Mouse (Mus musculus) stomach, embryonic 14.5 days (tissue): ENCODE measurements around the gene Atxn2. TPM values are rescaled to one million over a fixed set of nuclear protein-coding genes. Genes with fewer than 3 reads are reported as not detected.

Experiments used
- ATAC-seq: fragments of 200-750 bp; cut with Nextera tagmentation; 2 replicates; pipeline ENCODE4 v1.8.0; 2017; ENCODE audit warnings: low read depth, moderate TSS enrichment; ENCODE audit not compliant: insufficient number of reproducible peaks, insufficient read depth, low FRiP score
- H3K27ac ChIP-seq: fragments of 300-500 bp; sonication (generic); 2 replicates; pipeline ENCODE4 v1.5.1; 2014; ENCODE audit warnings: mild to moderate bottlenecking, low read length, moderate library complexity, mixed read lengths
- H3K27me3 ChIP-seq: fragments of 300-500 bp; sonication (generic); 2 replicates; pipeline ENCODE4 v1.6.1; 2014; ENCODE audit warnings: low read length, control low read depth, mixed read lengths; ENCODE audit not compliant: control insufficient read depth, insufficient read depth
- H3K36me3 ChIP-seq: fragments of 300-500 bp; sonication (generic); 2 replicates; pipeline ENCODE4 v1.6.1; 2014; ENCODE audit warnings: mild to moderate bottlenecking, control low read depth, low read length, moderate library complexity, mixed read lengths; ENCODE audit not compliant: control insufficient read depth, insufficient read depth
- H3K4me1 ChIP-seq: fragments of 300-500 bp; sonication (generic); 2 replicates; pipeline ENCODE4 v1.6.1; 2014; ENCODE audit warnings: low read length, control low read depth, mixed read lengths; ENCODE audit not compliant: control insufficient read depth, insufficient read depth
- H3K4me2 ChIP-seq: fragments of 300-500 bp; sonication (generic); replicated peaks from 2 replicates; pipeline ENCODE4 v1.6.1; 2014; ENCODE audit warnings: low read depth, low read length, control low read depth
- H3K4me3 ChIP-seq: fragments of 300-500 bp; sonication (generic); 2 replicates; pipeline ENCODE4 v1.5.1; 2014; ENCODE audit warnings: low read depth, low read length, control low read depth
- H3K9ac ChIP-seq: fragments of 300-500 bp; sonication (generic); replicated peaks from 2 replicates; pipeline ENCODE4 v1.6.1; 2014; ENCODE audit warnings: low read depth, mild to moderate bottlenecking, control low read depth, low read length, moderate library complexity, mixed read lengths
- H3K9me3 ChIP-seq: fragments of 300-500 bp; sonication (generic); 2 replicates; pipeline ENCODE4 v1.6.1; 2016; ENCODE audit warnings: low read depth, low read length, control low read depth; ENCODE audit not compliant: control insufficient read depth
- WGBS: fragments of 180-500 bp; shearing (Covaris S2); extraction: QIAGEN DNeasy Blood & Tissue Kit; methylation state at CpG from one replicate; pipeline ENCODE4 v1.1.7; 2014; 5-methylcytosine and 5-hydroxymethylcytosine counted together
- polyA plus RNA-seq: library from polyadenylated mRNA; unstranded; fragments of >200 nt; fragmentation: Nextera tagmentation; extraction: Ambion mirVana; gene quantifications from 2 replicates; pipeline ENCODE4 v1.2.1, GENCODE M21; 2014

Gene Atxn2
- polyA plus RNA-seq, 1 experiment from 2014 or later = 78.4 TPM

- Histone ChIP-seq H3K9ac (no peak overlapping the region), H3K4me1 (no peaks in the 10 kb centered on the region), H3K9me3 (no peaks in the 10 kb centered on the region), H3K36me3 (peaks cover 37% of the 10 kb centered on the region), H3K27ac (no peak overlapping the region), H3K4me3 (no peak overlapping the region), H3K4me2 (no peak overlapping the region), H3K27me3 (no peaks in the 10 kb centered on the region)
- 76% methylated on average over 7 of the region's 7 CpGs for whole genome bisulfite sequencing
- ATAC-seq = no peak
Observed at GRCm38 (mm10) chr5:121822786-121823505, 111.8 kb downstream of the Atxn2 start.

- ATAC-seq = no peak
- peaks cover 32% of the 10 kb centered on the region for H3K36me3 ChIP-seq
- WGBS = 100% methylated on average over 1 of the region's 1 CpGs
Observed at GRCm38 (mm10) chr5:121823668-121824067, 112.5 kb downstream of the Atxn2 start.

GRCm38 (mm10) chr5:121824121-121824520, 113.0 kb downstream of the Atxn2 start:
- no peaks in the 10 kb centered on the region for H3K27me3 ChIP-seq
- ATAC-seq = peak; percentile 38; the same call in 1 of the 2 replicates
- peaks cover 28% of the 10 kb centered on the region; the same call in 1 of the 2 replicates for H3K36me3 ChIP-seq
- H3K4me3 ChIP-seq = no peak overlapping the region
- 70% methylated on average over 4 of the region's 4 CpGs for WGBS
- H3K9me3 ChIP-seq = no peaks in the 10 kb centered on the region
- no peak overlapping the region for H3K4me2 ChIP-seq
- no peak overlapping the region for H3K9ac ChIP-seq
- no peak overlapping the region for H3K27ac ChIP-seq
- no peaks in the 10 kb centered on the region for H3K4me1 ChIP-seq

More at GRCm38 (mm10) chr5:121823668-121824067, 112.5 kb downstream of the Atxn2 start:
- Histone ChIP-seq H3K27me3 (no peaks in the 10 kb centered on the region), H3K9ac (no peak overlapping the region), H3K4me2 (no peak overlapping the region), H3K27ac (no peak overlapping the region), H3K4me3 (no peak overlapping the region), H3K4me1 (no peaks in the 10 kb centered on the region), H3K9me3 (no peaks in the 10 kb centered on the region)

GRCm38 (mm10) chr5:121825606-121826005, 114.5 kb downstream of the Atxn2 start:
- ATAC-seq = no peak
- WGBS = 90% methylated on average over 3 of the region's 3 CpGs
- Histone ChIP-seq H3K36me3 (peaks cover 20% of the 10 kb centered on the region; the same call in 1 of the 2 replicates), H3K4me1 (no peaks in the 10 kb centered on the region), H3K4me3 (no peak overlapping the region), H3K4me2 (no peak overlapping the region), H3K27me3 (no peaks in the 10 kb centered on the region), H3K27ac (no peak overlapping the region; the same call in 1 of the 2 replicates), H3K9me3 (no peaks in the 10 kb centered on the region), H3K9ac (no peak overlapping the region)

- Histone ChIP-seq H3K4me1 (peaks cover 5% of the 10 kb centered on the region; the same call in 1 of the 2 replicates), H3K27me3 (no peaks in the 10 kb centered on the region), H3K9me3 (no peaks in the 10 kb centered on the region), H3K4me3 (no peak overlapping the region), H3K4me2 (no peak overlapping the region), H3K9ac (no peak overlapping the region), H3K27ac (no peak overlapping the region), H3K36me3 (peaks cover 15% of the 10 kb centered on the region; the same call in 1 of the 2 replicates)
- ATAC-seq = no peak
- WGBS = 84% methylated on average over 4 of the region's 4 CpGs
Observed at GRCm38 (mm10) chr5:121827876-121828275, 116.7 kb downstream of the Atxn2 start.

- H3K27me3 ChIP-seq = no peaks in the 10 kb centered on the region
- H3K4me3 ChIP-seq = peak overlapping the region; percentile 36
- 0 out of 2 replicates have a peak overlapping the region, but pooled peaks have one; percentile 18 for H3K9ac ChIP-seq
- H3K27ac ChIP-seq = no peak overlapping the region
- peak overlapping the region; percentile 83 for H3K4me2 ChIP-seq
- H3K9me3 ChIP-seq = no peaks in the 10 kb centered on the region
- H3K36me3 ChIP-seq = peaks cover 12% of the 10 kb centered on the region; the same call in 1 of the 2 replicates
- ATAC-seq = no peak; the same call in 1 of the 2 replicates
- WGBS = 10% methylated on average over 82 of the region's 82 CpGs
- peaks cover 12% of the 10 kb centered on the region for H3K4me1 ChIP-seq
Observed at GRCm38 (mm10) chr5:121828491-121829432, 117.6 kb downstream of the Atxn2 start.

- WGBS = 90% methylated on average over 6 of the region's 6 CpGs
- Histone ChIP-seq H3K4me2 (no peak overlapping the region), H3K4me1 (peaks cover 34% of the 10 kb centered on the region), H3K27ac (no peak overlapping the region), H3K9me3 (no peaks in the 10 kb centered on the region), H3K4me3 (no peak overlapping the region), H3K9ac (no peak overlapping the region), H3K36me3 (peaks cover 9% of the 10 kb centered on the region; the same call in 1 of the 2 replicates), H3K27me3 (no peaks in the 10 kb centered on the region)
- ATAC-seq = no peak
Observed at GRCm38 (mm10) chr5:121831002-121831601, 120.0 kb downstream of the Atxn2 start.
